Mouse (Mus musculus): ENCODE data around the gene Gm49378.

Gene Gm49378

DNA sequence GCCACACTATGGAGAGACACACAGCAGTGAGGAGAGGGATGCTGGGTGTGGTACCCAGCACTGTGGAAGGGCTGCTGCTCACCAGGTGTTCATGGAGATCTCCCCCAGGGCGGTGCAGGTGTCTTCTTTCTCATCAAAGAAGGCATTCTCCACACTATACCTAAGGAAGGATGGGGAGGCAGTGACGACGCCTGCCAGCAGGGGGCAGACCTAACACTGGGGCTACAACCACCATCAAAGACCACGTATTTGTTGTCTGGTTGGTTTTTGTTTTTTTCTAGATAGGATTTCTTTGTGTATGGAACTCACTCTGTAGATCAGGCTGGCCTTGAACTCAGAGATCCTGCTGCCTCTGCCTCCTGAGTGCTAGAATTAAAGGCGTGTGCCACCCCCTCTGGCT is 8.4 kb downstream of the Gm49378 start:
- DNase-seq (ENCODE audit: low read depth), result peak; percentile 67

DNA sequence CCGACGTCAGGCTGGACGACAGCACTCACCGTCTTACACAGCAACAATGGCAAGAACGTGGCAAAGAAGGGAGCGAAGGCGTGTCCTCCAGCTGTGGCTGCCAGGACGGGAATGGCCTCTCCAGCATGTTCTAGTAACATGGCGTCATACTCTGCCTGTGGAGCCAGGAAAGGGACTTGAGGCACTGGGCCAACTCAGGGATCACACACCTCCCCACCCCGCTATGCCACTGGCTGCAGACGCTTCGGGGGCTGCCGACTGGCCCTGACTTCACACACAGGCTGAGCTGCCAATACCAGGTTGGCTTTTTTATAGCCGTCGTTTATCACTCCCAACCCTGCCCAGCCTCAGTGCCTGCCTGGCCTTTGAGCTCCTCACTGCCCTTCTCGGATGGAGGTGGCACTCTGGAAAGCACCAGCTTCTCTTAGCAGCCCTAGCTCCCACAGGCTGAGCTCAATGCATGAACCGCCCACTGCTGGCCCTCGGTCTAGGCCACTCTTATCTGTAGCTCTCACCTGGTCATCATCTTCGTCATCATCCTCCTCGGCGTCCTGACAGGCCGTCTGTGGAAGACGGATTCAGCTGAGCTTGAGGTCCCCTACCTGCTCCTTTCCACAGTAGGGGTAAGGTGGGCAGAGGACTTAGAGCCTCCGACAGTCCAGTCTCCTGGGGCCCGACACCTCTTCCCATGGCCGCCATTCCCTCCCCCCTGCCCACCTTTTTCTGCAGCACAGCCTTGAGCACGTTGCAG is 9.4 kb downstream of the Gm49378 start:
- no peak for DNase-seq (ENCODE audit: low read depth)

- DNase-seq (ENCODE audit: low read depth), result no peak
These were observed 19.1 kb downstream of the Gm49378 start for GRCm38 (mm10) chr14:55618486-55619195.

DNA sequence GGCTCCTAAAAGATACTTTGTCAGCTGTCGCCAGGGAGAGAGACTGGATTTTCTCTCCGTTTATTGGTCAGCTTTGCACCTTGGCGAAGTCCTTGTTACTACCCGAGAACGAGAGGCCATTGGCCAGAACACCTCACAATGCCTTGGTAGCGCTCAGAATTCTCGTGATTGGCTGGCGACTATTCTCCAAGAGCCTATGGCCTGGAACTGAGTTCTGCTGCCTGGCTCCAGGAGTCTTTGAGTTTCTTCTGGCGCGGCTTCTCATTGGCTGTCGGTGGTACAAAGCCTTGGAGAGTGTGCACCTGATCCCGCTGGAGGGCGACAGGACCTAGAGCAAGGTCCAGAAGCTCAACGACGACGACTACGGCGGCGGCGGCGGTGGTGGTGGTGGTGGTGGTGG is 19.9 kb downstream of the Gm49378 start, which contains the start of gene Rec8:
Gene Rec8 (plus strand): TSS at position 216 of the 400 bp plus-strand sequence.
- no peak for DNase-seq (ENCODE audit: low read depth)

- no peak for DNase-seq (ENCODE audit: low read depth)
These were observed 20.9 kb downstream of the Gm49378 start for GRCm38 (mm10) chr14:55616844-55617243.

DNA sequence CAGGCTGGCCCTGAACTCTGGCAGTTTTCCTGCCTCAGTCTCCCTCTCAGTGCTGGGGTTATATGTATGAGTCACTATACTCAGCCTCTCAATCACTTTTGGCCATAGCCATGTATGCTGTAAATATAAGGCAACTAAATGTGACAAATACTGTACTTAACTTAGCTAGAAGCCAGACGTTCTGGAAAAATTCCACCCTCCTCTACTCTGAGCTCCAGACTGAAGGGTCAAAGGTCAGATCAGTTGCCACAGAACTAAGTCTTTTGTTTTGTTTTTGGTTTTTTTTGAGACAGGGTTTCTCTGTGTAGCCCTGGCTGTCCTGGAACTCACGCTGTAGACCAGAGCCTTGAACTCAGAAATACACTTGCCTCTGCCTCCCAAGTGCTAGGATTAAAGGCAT is 21.8 kb downstream of the Gm49378 start:
- DNase-seq (ENCODE audit: low read depth), result peak; percentile 44

DNA sequence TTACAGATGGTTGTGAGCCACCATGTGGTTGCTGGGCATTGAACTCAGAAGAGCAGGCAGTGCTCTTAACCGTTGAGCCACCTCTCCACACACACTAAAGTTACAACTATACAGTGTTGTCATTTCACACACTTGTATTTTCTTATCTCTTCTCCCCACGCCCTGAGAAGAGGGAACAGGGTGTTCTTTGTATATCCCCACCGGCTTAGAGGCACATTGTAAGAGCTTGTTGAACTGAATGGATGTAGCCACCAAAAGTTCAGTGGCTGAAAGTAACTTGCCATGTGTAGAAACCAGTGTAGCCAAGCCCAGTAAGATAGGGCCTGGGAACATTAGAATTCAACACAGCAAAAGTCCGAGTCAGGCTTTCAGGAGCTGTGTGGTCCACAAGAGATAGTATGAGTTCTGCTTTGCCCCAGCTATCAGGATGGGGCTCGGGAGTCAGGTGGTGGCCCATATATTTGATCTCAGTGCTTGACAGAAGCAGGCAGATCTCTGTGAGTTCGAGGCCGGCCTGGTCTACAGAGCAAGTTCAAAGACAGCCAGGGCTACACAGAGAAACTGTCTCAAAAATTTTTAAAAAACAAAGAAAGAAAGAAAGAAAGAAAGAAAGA is 23.0 kb downstream of the Gm49378 start:
- DNase-seq (ENCODE audit: low read depth), result no peak

DNA sequence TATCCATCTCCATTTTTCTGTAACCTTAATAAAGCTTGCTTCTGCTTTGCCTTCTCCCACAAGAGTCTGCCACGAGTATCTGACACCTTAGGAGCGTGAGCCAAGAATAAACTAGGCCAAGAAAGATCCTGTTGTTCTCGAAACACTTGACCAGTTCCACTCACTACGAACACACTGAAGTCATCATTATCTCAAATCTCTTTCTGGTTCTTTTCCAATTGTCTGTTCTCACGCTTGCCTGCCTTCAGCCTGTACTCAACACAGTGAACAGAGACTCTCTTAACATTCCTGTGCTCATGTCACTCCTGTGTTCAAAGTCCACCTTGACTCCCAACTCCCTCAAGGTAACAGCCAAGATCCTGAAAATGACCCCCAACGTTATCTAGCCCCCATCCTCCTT is 24.3 kb downstream of the Gm49378 start:
- no peak for DNase-seq (ENCODE audit: low read depth)

GRCm38 (mm10) chr14:55608339-55608738 is 29.4 kb downstream of the Gm49378 start:
- no peak for DNase-seq (ENCODE audit: low read depth)

GRCm38 (mm10) chr14:55605743-55606459 is 31.8 kb downstream of the Gm49378 start:
- DNase-seq (ENCODE audit: low read depth), result no peak

GRCm38 (mm10) chr14:55604823-55605222 is 32.9 kb downstream of the Gm49378 start:
- DNase-seq (ENCODE audit: low read depth), result no peak

DNA sequence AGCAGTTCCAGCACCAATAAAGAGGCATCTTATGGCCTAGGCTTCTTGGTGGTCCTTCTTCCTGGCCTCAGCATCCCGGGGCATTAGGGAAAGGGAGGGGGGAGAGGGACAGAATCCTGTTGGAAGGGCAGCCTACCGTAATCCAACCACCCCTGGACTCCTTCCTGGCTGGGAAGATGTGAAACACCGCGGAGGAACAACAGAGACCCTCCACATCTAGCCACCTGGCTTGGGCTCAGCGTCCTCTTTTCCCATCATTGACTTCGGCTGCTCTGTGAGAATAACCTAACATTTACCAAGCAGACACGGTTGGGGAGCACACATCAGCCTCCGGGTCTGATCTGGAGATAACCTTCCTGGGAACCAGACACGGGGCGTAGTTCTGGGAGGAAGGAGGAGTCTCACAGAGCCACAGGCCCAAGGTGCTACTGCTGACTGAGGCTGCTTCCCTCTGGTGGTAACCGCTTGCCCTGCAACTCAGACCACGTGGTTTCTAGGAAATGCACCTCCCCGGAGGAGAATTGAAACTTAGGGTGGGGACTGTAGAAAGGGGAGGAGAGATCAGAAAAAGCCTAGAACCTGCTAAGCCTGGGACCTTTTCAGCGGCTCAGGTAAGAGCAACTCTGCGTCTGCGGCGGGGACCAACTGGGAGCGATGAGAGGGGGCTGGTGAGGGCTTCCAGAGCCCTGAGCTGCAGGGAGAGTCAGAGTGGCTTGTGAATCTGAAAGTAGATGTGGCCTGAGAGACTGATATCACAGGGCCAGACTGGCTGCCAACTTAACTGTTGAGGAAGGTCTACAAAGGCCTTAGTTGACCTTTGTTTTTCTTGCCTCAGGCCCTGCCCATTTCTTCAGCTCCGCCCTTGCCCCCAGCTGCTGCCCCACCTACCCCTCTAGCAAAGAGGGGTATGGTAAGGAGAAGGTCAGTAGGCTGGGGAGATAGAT is 33.8 kb downstream of the Gm49378 start:
- DNase-seq (ENCODE audit: low read depth), result peak; percentile 89

GRCm38 (mm10) chr14:55603271-55603632 is 34.4 kb downstream of the Gm49378 start, which contains the start of gene Irf9:
TSS of gene Irf9 (plus strand) at chr14:55603571.
- no peak for DNase-seq (ENCODE audit: low read depth)

- no peak for DNase-seq (ENCODE audit: low read depth)
These were observed 38.9 kb downstream of the Gm49378 start for GRCm38 (mm10) chr14:55598521-55599390.

DNA sequence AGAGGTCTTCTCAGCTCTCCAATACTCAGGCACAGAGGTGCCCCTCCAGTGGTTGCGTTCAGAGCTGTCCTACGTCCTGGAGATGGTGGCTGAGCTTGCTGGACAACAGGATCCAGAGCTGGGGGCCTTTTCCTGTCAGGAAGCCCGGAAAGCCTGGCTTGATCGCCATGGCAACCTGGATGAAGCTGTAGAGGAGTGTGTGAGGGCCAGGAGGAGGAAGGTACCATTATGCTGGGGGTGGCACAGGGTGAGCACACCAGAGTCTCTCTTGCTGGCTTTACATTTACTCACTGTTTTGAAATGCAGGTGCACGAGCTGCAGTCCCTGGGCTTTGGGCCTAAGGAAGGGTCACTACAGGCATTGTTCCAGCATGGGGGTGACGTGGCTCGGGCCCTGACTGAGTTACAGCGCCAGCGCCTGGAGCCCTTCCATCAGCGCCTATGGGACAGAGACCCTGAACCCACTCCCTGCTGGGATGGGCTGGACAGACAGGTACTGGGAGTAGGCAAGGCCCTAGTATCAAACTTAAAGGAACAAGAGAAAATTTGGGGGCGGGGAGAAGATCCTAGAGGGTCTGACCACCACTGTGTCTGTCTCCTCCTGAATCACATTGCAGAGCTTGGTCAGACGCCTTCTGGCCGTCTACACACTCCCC is 41.5 kb downstream of the Gm49378 start:
- no peak for DNase-seq (ENCODE audit: low read depth)

DNA sequence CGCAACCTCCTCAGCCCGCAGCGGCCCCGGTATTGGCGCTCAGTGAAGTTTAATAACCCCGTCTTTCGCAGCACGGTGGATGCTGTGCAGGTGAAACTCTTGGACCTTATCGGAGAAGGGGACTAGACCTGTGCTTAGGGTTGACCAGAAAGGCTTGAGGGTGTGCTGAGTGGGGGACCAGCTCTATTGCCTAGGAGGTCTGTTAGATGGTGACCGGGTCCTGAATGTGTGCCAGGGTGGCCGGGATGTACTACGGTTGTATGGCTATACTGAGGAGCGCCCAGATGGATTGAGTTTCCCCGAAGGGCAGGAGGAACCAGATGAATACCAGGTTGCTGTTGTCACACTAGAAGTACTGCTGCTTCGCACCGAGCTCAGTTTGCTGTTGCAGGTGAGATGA is 45.5 kb downstream of the Gm49378 start:
- DNase-seq (ENCODE audit: low read depth), result no peak

- DNase-seq (ENCODE audit: low read depth), result peak; percentile 93
These were observed 46.3 kb downstream of the Gm49378 start, which contains the start of gene Rnf31 for GRCm38 (mm10) chr14:55591331-55591891. TSS of gene Rnf31 (plus strand) at chr14:55591708.

DNA sequence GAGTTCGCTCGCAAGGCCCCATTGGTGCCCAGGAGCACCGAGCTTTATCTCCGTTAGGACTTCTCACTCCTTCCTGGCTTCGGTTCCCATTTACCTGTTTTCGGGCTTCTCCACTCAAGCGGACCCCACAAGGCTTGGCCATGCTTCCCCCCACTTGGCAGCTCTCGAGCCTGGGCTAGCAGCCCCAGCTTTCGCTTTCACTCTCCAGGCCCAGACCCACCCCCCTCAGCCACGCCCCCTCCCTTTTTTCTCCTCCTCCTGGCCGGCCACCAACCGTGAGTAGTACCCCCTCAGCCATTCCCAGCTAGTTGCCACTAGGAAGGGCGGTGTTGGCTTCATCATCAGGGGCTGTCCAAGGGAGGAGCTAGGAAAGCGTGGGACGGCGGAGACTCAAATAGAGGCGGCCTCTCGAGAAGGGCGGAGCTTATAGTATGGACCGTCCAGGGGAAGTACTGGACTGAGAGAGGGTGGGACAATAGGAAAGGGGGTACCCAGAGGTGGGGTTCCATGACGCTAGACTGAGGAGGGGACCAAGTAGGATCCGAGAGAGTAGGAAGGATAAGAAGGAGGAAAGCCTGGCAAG is 46.9 kb downstream of the Gm49378 start, which contains the start of gene Psme2:
Gene Psme2 (minus strand): TSS at position 366 of the 583 bp plus-strand sequence.
- peak; percentile 98 for DNase-seq (ENCODE audit: low read depth)
